Mouse (Mus musculus): ENCODE results near the gene Abhd12. TPM values are rescaled to one million over a fixed set of nuclear protein-coding genes. Genes with fewer than 3 reads are reported as not detected.

Abhd12 gene
- polyA plus RNA-seq, 1 experiment from 2014 or later = 65.8 TPM

DNA sequence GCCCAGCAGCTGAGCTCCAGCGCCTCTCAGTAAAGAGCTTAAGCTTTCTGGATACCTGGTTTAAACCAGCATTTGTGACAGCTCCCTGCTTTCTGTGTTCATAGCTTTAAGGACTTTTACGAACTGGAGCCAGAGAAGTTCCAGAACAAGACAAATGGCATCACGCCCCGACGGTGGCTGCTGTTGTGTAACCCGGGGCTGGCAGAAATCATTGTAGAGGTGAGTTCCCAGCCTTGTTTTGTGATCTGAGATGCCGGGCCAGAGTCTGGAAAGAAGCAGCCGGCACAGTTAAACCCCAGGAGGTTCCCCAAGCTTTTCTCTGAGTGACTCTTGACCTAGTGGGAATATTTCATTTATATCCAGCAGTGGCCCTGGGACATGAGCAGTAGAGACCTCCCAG is 85.8 kb downstream of the Abhd12 start:
- Histone ChIP-seq H3K9me3 (replicated peaks) (no peaks in the 10 kb centered on the region), H3K36me3 (ENCODE audit: poor library complexity, severe bottlenecking) (peaks cover 98% of the 10 kb centered on the region), H3K4me2 (no peak overlapping the region), H3K4me3 (no peak overlapping the region), H3K27ac (no peak overlapping the region), H3K9ac (no peak overlapping the region), H3K4me1 (no peaks in the 10 kb centered on the region), H3K27me3 (no peaks in the 10 kb centered on the region)
- no peak for ATAC-seq
- 93% methylated on average over 8 of the region's 8 CpGs for WGBS

DNA sequence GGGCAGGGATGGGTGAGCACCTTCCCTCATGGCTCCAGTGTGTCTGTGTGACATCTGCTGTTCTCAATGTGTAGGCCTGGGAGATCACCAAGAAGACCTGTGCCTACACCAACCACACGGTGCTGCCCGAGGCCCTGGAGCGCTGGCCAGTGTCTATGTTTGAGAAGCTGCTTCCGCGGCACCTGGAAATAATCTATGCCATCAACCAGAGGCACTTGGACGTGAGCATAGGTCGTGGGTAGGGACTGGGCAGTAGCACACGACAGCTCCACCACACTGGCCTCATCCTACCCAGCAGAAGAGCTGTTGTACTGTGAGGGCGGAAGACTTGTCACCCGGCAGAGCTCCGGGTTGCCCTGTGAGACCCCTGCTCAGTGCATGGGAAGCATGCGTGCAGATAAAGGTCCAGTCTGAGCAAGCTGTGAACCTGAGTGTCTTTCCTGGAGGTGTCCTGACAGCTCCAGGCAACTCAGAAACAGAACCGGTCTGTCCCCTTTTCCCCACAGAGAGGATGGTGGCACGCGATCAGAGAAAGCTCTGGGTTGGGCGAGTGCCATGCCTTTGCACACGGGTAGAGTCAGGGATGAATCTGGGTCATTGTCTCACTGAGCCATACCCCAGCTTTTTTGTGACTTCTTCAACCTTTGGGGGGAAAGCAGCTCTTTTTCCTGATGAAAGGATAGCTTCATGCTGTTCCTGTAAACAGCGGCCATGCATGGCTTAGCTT is 87.7 kb downstream of the Abhd12 start:
- H3K36me3 ChIP-seq (ENCODE audit: poor library complexity, severe bottlenecking) = peaks cover 98% of the 10 kb centered on the region
- ATAC-seq = no peak

DNA sequence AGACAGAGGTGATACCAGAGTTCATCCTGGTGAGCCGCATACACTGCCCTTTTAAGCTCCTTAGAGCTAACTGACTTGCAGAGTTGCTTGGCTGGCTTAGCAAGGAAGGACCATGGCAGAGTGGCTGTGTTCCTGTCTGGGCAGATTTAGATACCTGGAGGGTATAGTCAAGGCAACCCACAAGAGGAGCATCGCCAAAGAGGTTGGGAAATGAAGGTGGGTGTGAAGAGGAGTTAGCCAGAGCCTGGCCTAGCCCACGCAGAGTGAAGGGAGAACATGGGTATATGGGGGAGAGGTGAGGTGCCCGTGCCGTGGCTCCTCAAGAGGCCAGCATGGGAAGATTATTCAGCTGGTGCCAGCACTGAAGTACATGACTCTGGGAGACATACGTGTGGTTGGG is 91.7 kb downstream of the Abhd12 start:
- Histone ChIP-seq H3K36me3 (ENCODE audit: poor library complexity, severe bottlenecking) (peaks cover 100% of the 10 kb centered on the region), H3K4me3 (no peak overlapping the region)
- 97% methylated on average over 6 of the region's 6 CpGs for WGBS

More for the DNA sequence above, 87.7 kb downstream of the Abhd12 start:
- Histone ChIP-seq H3K9ac (no peak overlapping the region), H3K4me3 (no peak overlapping the region), H3K4me2 (no peak overlapping the region), H3K27me3 (no peaks in the 10 kb centered on the region), H3K27ac (no peak overlapping the region), H3K9me3 (replicated peaks) (no peaks in the 10 kb centered on the region), H3K4me1 (no peaks in the 10 kb centered on the region)
- WGBS = 93% methylated on average over 18 of the region's 18 CpGs

DNA sequence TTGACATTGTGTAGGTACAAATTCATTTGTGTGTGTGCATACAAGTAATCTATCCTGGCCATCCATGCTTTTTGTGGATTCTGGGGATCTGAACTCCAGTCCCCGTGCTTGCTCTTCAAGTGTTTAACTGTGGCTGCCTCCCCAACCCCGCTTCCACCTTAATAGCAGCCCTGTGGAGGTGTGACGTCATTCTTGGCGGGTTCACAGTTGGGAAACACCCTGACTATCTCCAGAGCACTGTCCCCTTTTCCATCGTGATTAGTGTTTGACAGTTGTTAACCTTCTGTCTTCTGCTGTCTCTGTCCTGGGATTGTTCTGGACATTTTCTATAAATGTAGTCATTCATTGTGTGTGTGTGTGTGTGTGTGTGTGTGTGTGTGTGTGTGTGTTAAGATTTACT is 93.9 kb downstream of the Abhd12 start:
- ATAC-seq = no peak
- H3K4me1 ChIP-seq = no peaks in the 10 kb centered on the region

More for the DNA sequence above, 91.7 kb downstream of the Abhd12 start:
- no peak overlapping the region for H3K4me2 ChIP-seq
- H3K9ac ChIP-seq = no peak overlapping the region
- ATAC-seq = no peak
- no peaks in the 10 kb centered on the region for H3K9me3 ChIP-seq (replicated peaks)
- H3K4me1 ChIP-seq = no peaks in the 10 kb centered on the region
- no peaks in the 10 kb centered on the region for H3K27me3 ChIP-seq
- no peak overlapping the region for H3K27ac ChIP-seq

DNA sequence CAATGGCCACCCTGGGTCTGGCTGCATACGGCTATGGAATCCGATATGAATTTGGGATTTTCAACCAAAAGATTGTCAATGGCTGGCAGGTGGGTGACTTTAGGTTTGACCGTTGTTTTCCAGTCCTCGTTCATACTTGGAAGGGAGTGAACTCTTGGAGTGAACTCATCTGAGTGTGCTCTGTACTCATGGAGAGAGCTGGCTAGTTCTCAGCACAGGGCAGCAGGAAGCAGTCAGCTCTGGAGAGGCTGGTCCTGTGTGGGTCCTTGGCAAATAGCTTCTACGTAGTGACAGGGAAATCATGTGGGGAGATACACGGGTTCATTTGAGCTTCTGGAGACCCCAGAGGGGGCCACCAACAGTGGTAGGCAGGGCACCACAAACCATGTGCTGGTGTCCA is 95.7 kb downstream of the Abhd12 start:
- WGBS = 93% methylated on average over 6 of the region's 6 CpGs
- Histone ChIP-seq H3K4me1 (no peaks in the 10 kb centered on the region), H3K27me3 (no peaks in the 10 kb centered on the region), H3K9ac (no peak overlapping the region), H3K9me3 (replicated peaks) (no peaks in the 10 kb centered on the region), H3K4me3 (no peak overlapping the region), H3K36me3 (ENCODE audit: poor library complexity, severe bottlenecking) (peaks cover 98% of the 10 kb centered on the region), H3K27ac (no peak overlapping the region), H3K4me2 (no peak overlapping the region)
- ATAC-seq = no peak

More for the DNA sequence above, 93.9 kb downstream of the Abhd12 start:
- peaks cover 98% of the 10 kb centered on the region for H3K36me3 ChIP-seq (ENCODE audit: poor library complexity, severe bottlenecking)
- 86% methylated on average over 5 of the region's 5 CpGs for WGBS
- H3K27ac ChIP-seq = no peak overlapping the region
- no peak overlapping the region for H3K9ac ChIP-seq
- no peak overlapping the region for H3K4me2 ChIP-seq
- H3K4me3 ChIP-seq = no peak overlapping the region
- no peaks in the 10 kb centered on the region for H3K27me3 ChIP-seq
- no peaks in the 10 kb centered on the region for H3K9me3 ChIP-seq (replicated peaks)

DNA sequence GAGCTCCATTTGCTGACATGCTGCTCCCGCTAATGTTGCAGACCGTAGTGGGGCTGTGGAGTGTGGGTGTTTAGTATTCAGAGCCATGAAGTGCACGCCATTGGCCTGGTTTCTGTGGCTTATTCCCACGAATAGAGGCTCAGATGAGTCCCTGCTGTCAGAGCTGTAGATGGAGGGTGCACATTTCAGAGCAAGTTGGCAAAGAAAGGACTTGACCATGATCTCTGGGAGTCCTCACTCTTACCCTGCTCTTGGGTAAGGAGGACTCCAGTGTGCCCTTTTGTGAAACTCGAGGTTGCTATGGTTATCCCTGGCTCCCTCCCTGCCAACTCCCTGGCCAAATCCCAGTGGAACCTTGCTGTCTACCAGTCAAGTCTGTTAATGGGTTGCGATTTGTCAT is 96.2 kb downstream of the Abhd12 start:
- H3K4me3 ChIP-seq = no peak overlapping the region
- H3K27me3 ChIP-seq = no peaks in the 10 kb centered on the region
- no peak overlapping the region for H3K27ac ChIP-seq
- H3K9ac ChIP-seq = no peak overlapping the region
- WGBS = 63% methylated on average over 6 of the region's 6 CpGs
- peak; percentile 14; the same call in 1 of the 2 replicates for ATAC-seq
- no peak overlapping the region for H3K4me2 ChIP-seq
- no peaks in the 10 kb centered on the region for H3K9me3 ChIP-seq (replicated peaks)
- H3K36me3 ChIP-seq (ENCODE audit: poor library complexity, severe bottlenecking) = peaks cover 96% of the 10 kb centered on the region
- no peaks in the 10 kb centered on the region for H3K4me1 ChIP-seq

DNA sequence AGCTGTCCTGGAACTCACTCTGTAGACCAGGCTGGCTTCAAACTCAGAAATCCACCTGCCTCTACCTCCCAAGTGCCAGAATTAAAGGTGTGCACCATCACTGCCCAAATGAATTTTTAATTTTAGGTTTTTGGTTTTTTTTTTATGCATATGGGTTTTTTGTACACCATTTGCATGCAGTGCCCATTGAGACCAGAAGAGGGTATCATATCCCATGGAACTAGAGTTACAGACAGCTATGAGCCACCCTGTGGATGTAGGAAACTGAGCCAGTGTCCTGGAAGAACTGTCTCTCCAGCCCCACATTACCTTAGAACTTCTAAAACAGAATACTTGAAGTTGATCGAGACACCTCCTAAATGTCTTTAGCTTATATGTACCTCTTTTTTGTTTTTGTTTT is 101.5 kb downstream of the Abhd12 start:
- WGBS = 97% methylated on average over 1 of the region's 1 CpGs
- no peaks in the 10 kb centered on the region for H3K4me1 ChIP-seq
- H3K9ac ChIP-seq = no peak overlapping the region
- H3K27ac ChIP-seq = no peak overlapping the region
- H3K4me3 ChIP-seq = no peak overlapping the region
- no peak overlapping the region for H3K4me2 ChIP-seq
- no peaks in the 10 kb centered on the region for H3K9me3 ChIP-seq (replicated peaks)
- peaks cover 78% of the 10 kb centered on the region for H3K36me3 ChIP-seq (ENCODE audit: poor library complexity, severe bottlenecking)
- no peak for ATAC-seq
- no peaks in the 10 kb centered on the region for H3K27me3 ChIP-seq

DNA sequence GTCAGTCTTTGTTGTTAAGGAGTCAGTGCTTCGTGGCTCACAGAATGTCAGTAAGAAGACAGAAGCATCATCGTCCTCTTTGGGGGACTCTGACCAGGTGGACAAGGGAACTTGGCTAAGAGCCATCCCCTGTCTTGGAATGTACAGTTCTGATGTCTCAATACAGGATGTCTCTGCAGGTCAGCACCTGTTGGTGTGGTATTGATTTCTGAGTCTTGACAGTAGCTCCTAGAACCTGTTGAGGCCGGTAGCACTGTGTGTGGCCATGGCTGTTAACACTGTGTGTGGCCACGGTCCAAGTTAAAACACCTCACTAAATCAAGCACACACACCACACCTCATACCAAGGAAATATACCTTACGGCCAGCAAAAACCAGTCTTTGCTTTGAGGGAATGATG is 103.9 kb downstream of the Abhd12 start:
- Histone ChIP-seq H3K4me1 (no peaks in the 10 kb centered on the region), H3K27me3 (no peaks in the 10 kb centered on the region), H3K27ac (no peak overlapping the region), H3K36me3 (ENCODE audit: poor library complexity, severe bottlenecking) (peaks cover 72% of the 10 kb centered on the region), H3K9me3 (replicated peaks) (no peaks in the 10 kb centered on the region), H3K4me3 (no peak overlapping the region), H3K4me2 (no peak overlapping the region), H3K9ac (no peak overlapping the region)
- WGBS = 90% methylated on average over 5 of the region's 5 CpGs
- no peak for ATAC-seq

DNA sequence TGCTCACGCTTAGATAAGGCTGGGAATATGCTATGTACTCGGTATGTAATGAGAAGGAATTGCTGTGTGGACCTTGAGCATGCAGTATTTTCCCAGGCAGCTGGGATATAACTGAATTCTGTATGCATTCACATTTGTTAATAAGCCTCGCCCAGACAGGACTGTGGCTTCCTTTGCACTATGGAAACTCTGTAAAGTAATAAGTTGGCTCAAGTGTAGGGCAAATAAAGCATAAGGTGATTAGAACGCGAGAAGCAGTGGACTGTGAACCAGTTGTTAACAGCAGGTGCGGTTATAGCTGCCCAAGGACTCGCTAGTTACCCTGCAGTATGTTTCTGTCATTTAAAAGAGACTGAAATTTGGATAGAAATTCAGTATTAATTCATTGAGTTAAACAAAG is 106.5 kb downstream of the Abhd12 start:
- no peaks in the 10 kb centered on the region for H3K4me1 ChIP-seq
- peaks cover 73% of the 10 kb centered on the region for H3K36me3 ChIP-seq (ENCODE audit: poor library complexity, severe bottlenecking)
- no peaks in the 10 kb centered on the region for H3K9me3 ChIP-seq (replicated peaks)
- no peak overlapping the region for H3K27ac ChIP-seq
- no peak overlapping the region for H3K4me2 ChIP-seq
- H3K27me3 ChIP-seq = no peaks in the 10 kb centered on the region
- H3K9ac ChIP-seq = no peak overlapping the region
- 85% methylated on average over 7 of the region's 7 CpGs for WGBS
- H3K4me3 ChIP-seq = no peak overlapping the region
- ATAC-seq = no peak

DNA sequence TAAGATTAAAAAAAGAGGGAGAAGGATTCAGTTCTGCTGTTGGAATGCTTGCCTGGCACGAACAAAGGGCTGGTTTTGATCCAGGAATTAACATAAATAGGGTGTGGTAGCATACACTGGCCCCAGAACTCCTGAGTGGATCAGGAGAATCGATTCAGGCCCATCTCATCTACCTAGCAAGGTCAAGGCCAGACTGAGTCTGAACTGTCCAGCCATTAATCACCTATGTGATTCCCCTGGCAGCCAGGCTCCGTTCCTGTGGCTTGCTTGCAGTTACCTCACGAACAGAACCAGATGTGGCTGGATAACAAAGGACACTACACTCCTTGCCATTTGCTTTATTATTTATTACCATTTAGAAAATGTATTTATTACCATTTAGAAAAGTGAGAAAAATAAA is 111.2 kb downstream of the Abhd12 start:
- ATAC-seq = no peak
- Histone ChIP-seq H3K9ac (no peak overlapping the region), H3K27ac (no peak overlapping the region), H3K4me2 (no peak overlapping the region), H3K4me1 (peaks cover 14% of the 10 kb centered on the region), H3K9me3 (replicated peaks) (no peaks in the 10 kb centered on the region), H3K36me3 (ENCODE audit: poor library complexity, severe bottlenecking) (peaks cover 53% of the 10 kb centered on the region), H3K27me3 (no peaks in the 10 kb centered on the region), H3K4me3 (no peak overlapping the region)
- 77% methylated on average over 4 of the region's 4 CpGs for WGBS

DNA sequence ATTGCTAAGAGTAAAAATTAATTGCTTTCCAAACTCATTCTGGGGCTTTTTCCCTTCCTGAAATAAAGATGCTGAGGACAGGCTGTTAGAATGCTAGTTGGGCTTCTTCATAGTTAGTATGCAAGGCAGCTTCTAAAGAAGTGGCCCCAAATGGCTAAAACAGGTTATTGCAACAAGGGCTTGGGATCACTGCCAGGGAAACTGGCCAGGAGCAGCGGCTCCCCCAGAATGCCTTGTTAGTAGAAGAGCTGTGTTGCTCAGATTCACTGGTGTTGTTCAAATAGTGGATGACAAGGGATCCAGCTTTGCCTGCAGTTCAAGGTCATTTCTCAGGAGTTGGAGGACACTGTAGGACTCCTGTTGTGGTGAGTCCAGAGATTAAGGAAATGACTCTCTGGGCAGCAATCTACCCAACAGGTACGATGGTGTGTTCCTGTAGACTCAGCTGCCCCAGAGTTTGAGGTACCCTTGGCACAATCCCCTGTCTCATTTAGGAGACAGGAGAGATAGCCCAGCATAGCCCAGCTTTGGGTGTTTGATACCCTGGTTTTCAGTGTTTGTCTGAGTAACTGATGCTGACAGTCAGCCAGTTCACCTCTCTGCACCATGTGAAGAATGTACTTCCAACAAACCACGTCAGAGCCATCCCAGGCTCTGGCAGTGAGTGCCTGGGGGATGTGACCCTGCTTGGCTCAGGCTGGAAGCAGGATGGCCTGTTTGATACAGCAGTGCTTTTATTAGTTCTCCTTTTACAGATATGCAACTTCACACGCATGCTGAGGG is 115.6 kb downstream of the Abhd12 start:
- H3K4me2 ChIP-seq = peak overlapping the region; percentile 74
- H3K4me1 ChIP-seq = peaks cover 27% of the 10 kb centered on the region
- peak overlapping the region; percentile 21 for H3K4me3 ChIP-seq
- H3K27me3 ChIP-seq = peaks cover 4% of the 10 kb centered on the region; the same call in 1 of the 2 replicates
- no peaks in the 10 kb centered on the region for H3K9me3 ChIP-seq (replicated peaks)
- no peak for ATAC-seq
- 61% methylated on average over 4 of the region's 4 CpGs for WGBS
- peak overlapping the region; percentile 65 for H3K27ac ChIP-seq
- peak overlapping the region; percentile 60 for H3K9ac ChIP-seq
- H3K36me3 ChIP-seq (ENCODE audit: poor library complexity, severe bottlenecking) = peaks cover 24% of the 10 kb centered on the region

DNA sequence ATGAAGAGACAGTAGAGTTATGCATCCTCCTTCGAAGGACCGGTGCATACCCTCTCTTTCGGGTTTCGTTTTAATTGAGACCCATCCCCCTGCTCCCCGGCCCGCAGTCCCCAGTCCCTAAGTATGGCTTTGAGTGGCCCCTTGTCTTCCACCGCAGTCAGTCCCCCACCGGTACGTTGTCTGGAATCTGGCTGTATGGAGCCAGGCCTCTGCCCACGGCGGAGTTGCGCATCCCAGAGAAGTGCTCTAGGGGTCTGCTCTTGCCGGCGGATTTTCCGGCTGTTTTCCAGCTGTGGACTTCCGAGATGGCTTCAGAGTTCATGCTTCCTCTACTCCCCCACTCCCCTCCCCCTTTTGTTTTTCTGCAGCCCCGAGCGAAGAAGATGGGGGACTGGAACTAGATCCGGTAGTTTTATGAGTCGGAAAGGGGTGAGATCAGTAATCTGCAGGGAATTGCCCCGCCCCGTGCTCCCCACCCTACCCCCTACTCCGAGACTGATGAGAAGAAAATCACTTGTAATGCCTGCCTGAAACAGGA is 117.2 kb downstream of the Abhd12 start:
- Histone ChIP-seq H3K4me3 (peak overlapping the region; percentile 87), H3K36me3 (ENCODE audit: poor library complexity, severe bottlenecking) (peaks cover 8% of the 10 kb centered on the region; the same call in 1 of the 2 replicates), H3K9me3 (replicated peaks) (no peaks in the 10 kb centered on the region), H3K27me3 (peaks cover 4% of the 10 kb centered on the region; the same call in 1 of the 2 replicates), H3K4me1 (peaks cover 27% of the 10 kb centered on the region), H3K4me2 (peak overlapping the region; percentile 74), H3K27ac (peak overlapping the region; percentile 41; the same call in 1 of the 2 replicates), H3K9ac (peak overlapping the region; percentile 79)
- under 1% methylated on average over 23 of the region's 23 CpGs for WGBS
- ATAC-seq = peak; percentile 50

Measured in forebrain, embryonic 13.5 days (tissue).